Mouse (Mus musculus): Measurements from ENCODE around the gene 6330409D20Rik.

DNA sequence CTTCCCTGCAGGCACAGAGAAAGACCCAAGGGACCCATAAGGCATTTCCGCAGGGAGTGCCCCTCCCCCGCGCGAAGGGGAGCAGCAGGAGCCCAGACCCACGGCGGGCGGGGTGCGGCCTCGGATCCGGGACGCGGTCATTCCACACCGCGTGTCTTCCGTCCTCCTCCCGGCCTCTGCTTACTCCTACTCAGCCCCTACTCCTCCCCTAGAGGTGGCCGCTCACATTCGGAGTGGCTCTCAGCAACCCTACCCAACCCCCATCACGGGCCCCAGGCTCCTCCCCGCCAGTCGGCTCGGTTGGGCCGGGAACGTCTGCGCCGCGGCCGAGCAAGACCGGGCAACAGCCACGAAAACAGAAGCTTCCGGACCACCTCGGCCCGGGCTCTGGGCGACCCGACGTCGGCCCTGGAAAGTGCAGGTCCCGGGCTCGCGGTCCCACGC, 28.7 kb downstream of the 6330409D20Rik start:
- no peak for TF ChIP-seq CTCF (IDR thresholded peaks at IDR 0.05; ENCODE audit: extremely low read depth, insufficient read length, insufficient replicate concordance, low read depth, low read length)
- no peak for TF ChIP-seq POLR2A (IDR thresholded peaks at IDR 0.05; ENCODE audit: low read depth, low read length)
